Mouse (Mus musculus) lung, postnatal 0 days (tissue): ENCODE measurements around the gene S100a4.

Experiments
- CTCF ChIP-seq: IDR thresholded peaks from 2 replicates; pipeline ENCODE4 v1.5.1; 2016; ENCODE audit warnings: antibody characterized with exemption, mild to moderate bottlenecking
- EP300 ChIP-seq: IDR thresholded peaks from 2 replicates; pipeline ENCODE4 v1.6.1; 2016; ENCODE audit warnings: antibody characterized with exemption, mild to moderate bottlenecking, control low read depth

DNA sequence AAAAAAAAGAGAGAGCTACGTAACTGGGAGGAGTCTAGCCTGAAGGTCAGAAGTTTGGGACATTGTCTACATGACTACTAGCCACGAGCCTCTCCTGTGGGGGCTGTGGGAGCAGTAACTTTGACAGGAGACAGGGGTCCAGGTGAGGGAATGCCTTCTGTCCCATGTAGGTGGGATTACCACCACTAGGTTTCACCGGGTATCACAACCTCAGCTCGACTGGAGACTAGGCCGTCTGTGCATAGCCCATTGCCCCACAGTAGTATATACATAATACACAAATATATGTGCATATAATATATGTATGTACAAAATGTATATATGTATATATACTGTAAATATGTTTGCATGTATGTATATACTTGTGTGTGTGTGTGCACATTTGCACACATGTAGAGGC is 22.4 kb upstream of the S100a4 start:
- TF ChIP-seq CTCF = no peak
- TF ChIP-seq EP300 = no peak
